Mouse (Mus musculus) limb, embryonic 14.5 days (tissue): Measurements from ENCODE around the gene Abhd17b. TPM values are rescaled to one million over a fixed set of nuclear protein-coding genes. Genes with fewer than 3 reads are reported as not detected.

Experiments used
- ATAC-seq: fragments of 200-750 bp; cut with Nextera tagmentation; 2 replicates; pipeline ENCODE4 v1.8.0; 2017; ENCODE audit warnings: low read depth, moderate number of reproducible peaks, moderate TSS enrichment; ENCODE audit not compliant: low FRiP score
- DNase-seq: peaks from one replicate; pipeline ENCODE4 v3.0.0-alpha.2; 2015; ENCODE audit warnings: low spot score
- H3K27ac ChIP-seq: fragments of 300-500 bp; sonication (generic); replicated peaks from 2 replicates; pipeline ENCODE4 v1.5.1; 2014; ENCODE audit warnings: low read depth, mild to moderate bottlenecking, low read length, moderate library complexity, mixed read lengths
- H3K27me3 ChIP-seq: fragments of 300-500 bp; sonication (generic); 2 replicates; pipeline ENCODE4 v1.6.1; 2014; ENCODE audit warnings: low read length, mixed read lengths; ENCODE audit not compliant: control insufficient read depth, insufficient read depth
- H3K36me3 ChIP-seq: fragments of 300-500 bp; sonication (generic); 2 replicates; pipeline ENCODE4 v1.6.1; 2014; ENCODE audit warnings: mild to moderate bottlenecking, low read length, moderate library complexity, mixed read lengths; ENCODE audit not compliant: control insufficient read depth, insufficient read depth
- H3K4me1 ChIP-seq: fragments of 300-500 bp; sonication (generic); 2 replicates; pipeline ENCODE4 v1.6.1; 2014; ENCODE audit warnings: antibody characterized with exemption, low read length, mixed read lengths; ENCODE audit not compliant: control insufficient read depth, insufficient read depth
- H3K4me2 ChIP-seq: fragments of 300-500 bp; sonication (generic); replicated peaks from 2 replicates; pipeline ENCODE4 v1.6.1; 2014; ENCODE audit warnings: low read depth, mild to moderate bottlenecking, low read length, moderate library complexity; ENCODE audit not compliant: severe bottlenecking
- H3K4me3 ChIP-seq: fragments of 300-500 bp; sonication (generic); replicated peaks from 2 replicates; pipeline ENCODE4 v1.5.1; 2014; ENCODE audit warnings: low read length
- H3K9ac ChIP-seq: fragments of 300-500 bp; sonication (generic); 2 replicates; pipeline ENCODE4 v1.6.1; 2014; ENCODE audit warnings: mild to moderate bottlenecking, low read depth, low read length, moderate library complexity; ENCODE audit not compliant: severe bottlenecking
- H3K9me3 ChIP-seq: fragments of 300-500 bp; sonication (generic); 2 replicates; pipeline ENCODE4 v1.6.1; 2016; ENCODE audit warnings: low read length; ENCODE audit not compliant: control insufficient read depth
- POLR2A ChIP-seq: fragments of 200-500 bp; IDR thresholded peaks from 2 replicates; pipeline ENCODE4 v1.8.0; 2012; ENCODE audit warnings: inconsistent platforms, mild to moderate bottlenecking, moderate library complexity, borderline replicate concordance; ENCODE audit not compliant: insufficient read depth, insufficient read length; ENCODE audit errors: extremely low read depth
- WGBS: fragments of 180-500 bp; shearing (Covaris S2); extraction: QIAGEN DNeasy Blood & Tissue Kit; methylation state at CpG from one replicate; pipeline ENCODE4 v1.1.7; 2014; 5-methylcytosine and 5-hydroxymethylcytosine counted together
- polyA plus RNA-seq, 2 experiments: library from polyadenylated mRNA; depleted of rRNA in 1 of 2; stranded (reverse) in 1 of 2; unstranded in 1 of 2; fragments of >200 nt; fragmentation: Nextera tagmentation in 1 of 2; extraction: Ambion mirVana in 1 of 2; gene quantifications; 2 replicates each; pipeline versions ENCODE4 v1.2.1 to v1.2.3; 2012 to 2014

Abhd17b gene
- polyA plus RNA-seq (2012; rRNA removed) = 19.4 and 19.7 TPM in 2 replicates
- polyA plus RNA-seq (2014; fragmentation: Nextera tagmentation; extraction: Ambion mirVana) = 34.7 and 38.0 TPM in 2 replicates

GRCm38 (mm10) chr19:21653172-21653981 lies at the start of gene Abhd17b:
TSS of gene Abhd17b (plus strand) at chr19:21653185.
- no peaks in the 10 kb centered on the region for H3K36me3 ChIP-seq
- H3K27ac ChIP-seq = peak within 1 kb of the TSS; percentile 95
- no peaks in the 10 kb centered on the region for H3K27me3 ChIP-seq
- TF ChIP-seq POLR2A = no peak
- H3K9ac ChIP-seq = peak within 1 kb of the TSS; percentile 90
- WGBS = under 1% methylated on average over 37 of the region's 105 CpGs
- peak within 1 kb of the TSS; percentile 84 for H3K4me3 ChIP-seq
- H3K9me3 ChIP-seq = no peaks in the 10 kb centered on the region
- H3K4me2 ChIP-seq = peak within 1 kb of the TSS; percentile 68
- peaks cover 17% of the 10 kb centered on the region for H3K4me1 ChIP-seq
- ATAC-seq = peak; percentile 18
- peak; percentile 50 for DNase-seq

- no peak overlapping the region for H3K27ac ChIP-seq
- no peak overlapping the region for H3K4me2 ChIP-seq
- H3K9ac ChIP-seq = no peak overlapping the region
- 70% methylated on average over 3 of the region's 3 CpGs for WGBS
- TF ChIP-seq POLR2A = no peak
- no peak for DNase-seq
- H3K27me3 ChIP-seq = no peaks in the 10 kb centered on the region
- peaks cover 16% of the 10 kb centered on the region for H3K4me1 ChIP-seq
- H3K4me3 ChIP-seq = no peak overlapping the region
- H3K9me3 ChIP-seq = no peaks in the 10 kb centered on the region
- no peaks in the 10 kb centered on the region for H3K36me3 ChIP-seq
- ATAC-seq = no peak
These were observed 49.1 kb upstream of the Abhd17b start for GRCm38 (mm10) chr19:21603836-21604235.

- DNase-seq = no peak
- Histone ChIP-seq H3K4me1 (peaks cover 11% of the 10 kb centered on the region), H3K36me3 (no peaks in the 10 kb centered on the region), H3K9me3 (no peaks in the 10 kb centered on the region), H3K27ac (no peak overlapping the region), H3K4me3 (no peak overlapping the region), H3K4me2 (no peak overlapping the region), H3K9ac (no peak overlapping the region), H3K27me3 (no peaks in the 10 kb centered on the region)
- no peak for TF ChIP-seq POLR2A
- no peak for ATAC-seq
- 79% methylated on average over 3 of the region's 3 CpGs for WGBS
These were observed 47.7 kb upstream of the Abhd17b start for GRCm38 (mm10) chr19:21605294-21605693.

GRCm38 (mm10) chr19:21610240-21610639 lies 42.7 kb upstream of the Abhd17b start:
- ATAC-seq (no peak), DNase-seq (no peak)
- Histone ChIP-seq H3K9me3 (no peaks in the 10 kb centered on the region), H3K27ac (no peak overlapping the region), H3K36me3 (no peaks in the 10 kb centered on the region), H3K4me1 (no peaks in the 10 kb centered on the region), H3K9ac (no peak overlapping the region), H3K4me2 (no peak overlapping the region), H3K4me3 (no peak overlapping the region), H3K27me3 (no peaks in the 10 kb centered on the region)
- no peak for TF ChIP-seq POLR2A
- WGBS = 73% methylated on average over 6 of the region's 6 CpGs

- Histone ChIP-seq H3K9ac (no peak overlapping the region), H3K9me3 (no peaks in the 10 kb centered on the region), H3K4me1 (no peaks in the 10 kb centered on the region), H3K4me2 (no peak overlapping the region), H3K27ac (no peak overlapping the region), H3K27me3 (no peaks in the 10 kb centered on the region), H3K4me3 (no peak overlapping the region), H3K36me3 (no peaks in the 10 kb centered on the region)
- no peak for ATAC-seq
- TF ChIP-seq POLR2A = no peak
- DNase-seq = no peak
- WGBS = 65% methylated on average over 6 of the region's 6 CpGs
These were observed 41.7 kb upstream of the Abhd17b start for GRCm38 (mm10) chr19:21611297-21611696.
